Mouse (Mus musculus): ENCODE data around the gene Retreg1.

The Retreg1 gene

GRCm38 (mm10) chr15:25828464-25828863 is 14.5 kb upstream of the Retreg1 start:
- DNase-seq (ENCODE audit: extremely low read depth, low read depth, low spot score): no peak

- no peak for DNase-seq (ENCODE audit: extremely low read depth, low read depth, low spot score)
These were observed 12.6 kb upstream of the Retreg1 start for GRCm38 (mm10) chr15:25830426-25830825.

- DNase-seq (ENCODE audit: extremely low read depth, low read depth, low spot score): no peak
These were observed 8.7 kb upstream of the Retreg1 start for GRCm38 (mm10) chr15:25834282-25834681.

GRCm38 (mm10) chr15:25834920-25835674 is 7.9 kb upstream of the Retreg1 start:
- DNase-seq (ENCODE audit: extremely low read depth, low read depth, low spot score): no peak

- DNase-seq (ENCODE audit: extremely low read depth, low read depth, low spot score): no peak
These were observed 406 bp upstream of the Retreg1 start for GRCm38 (mm10) chr15:25842462-25843085.

- DNase-seq (ENCODE audit: extremely low read depth, low read depth, low spot score): no peak
These were observed 1.1 kb downstream of the Retreg1 start for GRCm38 (mm10) chr15:25844013-25844570.

GRCm38 (mm10) chr15:25844771-25845170 is 1.8 kb downstream of the Retreg1 start:
- no peak for DNase-seq (ENCODE audit: extremely low read depth, low read depth, low spot score)

GRCm38 (mm10) chr15:25847576-25848168 is 4.7 kb downstream of the Retreg1 start:
- no peak for DNase-seq (ENCODE audit: extremely low read depth, low read depth, low spot score)

GRCm38 (mm10) chr15:25850552-25850951 is 7.6 kb downstream of the Retreg1 start:
- no peak for DNase-seq (ENCODE audit: extremely low read depth, low read depth, low spot score)

- no peak for DNase-seq (ENCODE audit: extremely low read depth, low read depth, low spot score)
These were observed 11.4 kb downstream of the Retreg1 start for GRCm38 (mm10) chr15:25854270-25854904.

- DNase-seq (ENCODE audit: extremely low read depth, low read depth, low spot score): no peak
These were observed 15.7 kb downstream of the Retreg1 start for GRCm38 (mm10) chr15:25858611-25859058.

- DNase-seq (ENCODE audit: extremely low read depth, low read depth, low spot score): no peak
These were observed 16.5 kb downstream of the Retreg1 start for GRCm38 (mm10) chr15:25859469-25859868.

GRCm38 (mm10) chr15:25861900-25862299 is 18.9 kb downstream of the Retreg1 start:
- DNase-seq (ENCODE audit: extremely low read depth, low read depth, low spot score): no peak

- DNase-seq (ENCODE audit: extremely low read depth, low read depth, low spot score): no peak
These were observed 22.6 kb downstream of the Retreg1 start for GRCm38 (mm10) chr15:25865605-25866004.

- no peak for DNase-seq (ENCODE audit: extremely low read depth, low read depth, low spot score)
These were observed 23.1 kb downstream of the Retreg1 start for GRCm38 (mm10) chr15:25866106-25866505.

- no peak for DNase-seq (ENCODE audit: extremely low read depth, low read depth, low spot score)
These were observed 26.1 kb downstream of the Retreg1 start for GRCm38 (mm10) chr15:25869129-25869528.

- DNase-seq (ENCODE audit: extremely low read depth, low read depth, low spot score): no peak
These were observed 28.5 kb downstream of the Retreg1 start for GRCm38 (mm10) chr15:25871470-25871869.

GRCm38 (mm10) chr15:25872118-25872517 is 29.1 kb downstream of the Retreg1 start:
- DNase-seq (ENCODE audit: extremely low read depth, low read depth, low spot score): no peak

GRCm38 (mm10) chr15:25872657-25873056 is 29.7 kb downstream of the Retreg1 start:
- no peak for DNase-seq (ENCODE audit: extremely low read depth, low read depth, low spot score)

- DNase-seq (ENCODE audit: extremely low read depth, low read depth, low spot score): no peak
These were observed 30.6 kb downstream of the Retreg1 start for GRCm38 (mm10) chr15:25873536-25873935.

- DNase-seq (ENCODE audit: extremely low read depth, low read depth, low spot score): no peak
These were observed 33.7 kb downstream of the Retreg1 start for GRCm38 (mm10) chr15:25876601-25877161.
